Mouse (Mus musculus) right cerebral cortex, postnatal 4 days (tissue): ENCODE data around the gene 9230112D13Rik.

Experiments
- DNase-seq: peaks from one replicate; pipeline ENCODE4 v3.0.0-alpha.2; 2022

Gene 9230112D13Rik

DNA sequence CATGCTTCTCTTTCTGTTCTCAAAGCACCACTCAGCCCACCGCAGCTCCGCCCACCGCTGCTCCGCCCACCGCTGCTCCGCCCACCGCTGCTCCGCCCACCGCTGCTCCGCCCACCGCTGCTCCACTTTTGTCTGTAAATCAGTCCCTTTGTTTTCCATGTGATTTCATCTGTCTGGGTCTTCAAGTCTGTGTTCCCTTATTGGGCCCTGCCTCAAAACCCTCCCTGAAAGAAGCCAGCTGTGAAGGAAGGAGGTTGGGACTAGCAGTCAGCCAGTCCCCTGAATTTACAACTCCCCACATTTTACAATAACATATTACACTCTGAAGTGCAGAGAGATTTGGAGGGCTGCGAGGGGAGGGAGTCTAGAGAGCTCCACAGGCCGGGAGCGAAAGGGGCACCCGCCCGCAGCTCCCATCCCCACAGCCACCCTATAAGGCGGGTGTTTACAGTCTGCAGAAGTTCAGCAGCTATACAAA is 18.1 kb upstream of the 9230112D13Rik start:
- peak; percentile 23 for DNase-seq

DNA sequence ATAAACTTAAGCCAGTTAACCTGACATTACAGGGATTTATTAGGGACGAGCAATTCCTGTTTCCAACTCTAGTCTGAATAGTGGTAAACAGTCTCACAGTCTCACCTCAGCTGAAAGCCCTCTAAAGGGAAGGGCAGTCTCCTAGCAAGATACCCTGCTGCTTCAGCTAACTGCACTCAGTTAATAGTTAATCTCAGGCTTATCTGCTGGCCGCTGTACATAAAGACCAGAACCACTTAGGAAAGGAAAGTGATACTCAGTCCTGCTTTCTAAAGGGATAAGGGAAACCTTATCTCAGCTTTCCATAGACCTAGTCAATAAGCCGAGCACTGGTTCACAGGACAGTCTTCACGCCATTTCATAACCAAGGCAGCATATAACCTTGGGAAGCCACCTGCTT is 13.3 kb upstream of the 9230112D13Rik start:
- DNase-seq, result no peak

DNA sequence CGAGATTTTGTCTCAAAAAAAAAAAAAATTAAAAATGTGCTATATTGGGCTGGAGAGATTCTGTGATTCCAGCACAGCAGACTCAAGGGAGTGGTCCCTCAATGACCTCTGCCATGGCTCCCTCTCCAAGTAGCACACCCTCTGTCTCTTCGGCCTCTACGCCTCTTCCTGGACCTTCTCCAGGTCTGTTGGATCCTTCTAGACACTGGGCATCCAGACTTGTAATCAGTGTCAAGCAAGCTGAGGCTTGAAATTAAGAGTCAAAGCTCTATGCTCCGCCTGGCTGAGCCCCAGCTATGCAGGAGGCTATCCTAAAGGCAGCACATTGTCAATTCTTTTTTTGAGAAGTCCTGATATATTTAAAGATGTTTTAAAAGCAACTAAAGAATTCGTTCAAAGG is 10.9 kb upstream of the 9230112D13Rik start:
- DNase-seq, result no peak

DNA sequence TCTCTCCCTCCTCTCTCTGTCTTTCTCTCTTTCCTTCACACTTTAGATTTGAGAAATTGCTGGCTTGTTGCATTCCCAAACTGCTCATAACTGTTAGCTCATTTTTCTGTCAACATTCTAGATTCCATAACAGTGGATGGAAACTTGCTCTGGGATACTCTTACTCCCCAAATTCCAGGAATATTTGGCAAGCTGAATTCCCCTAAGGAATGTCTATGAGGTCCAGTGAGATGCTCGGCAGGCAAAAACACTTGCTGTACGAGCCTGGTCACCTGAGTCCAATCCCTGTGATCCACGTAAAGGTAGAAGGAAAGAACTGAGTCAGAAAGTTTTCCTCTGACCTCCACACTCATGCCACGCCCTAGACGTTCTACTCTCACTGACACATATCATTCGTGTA is 9.9 kb upstream of the 9230112D13Rik start:
- no peak for DNase-seq

DNA sequence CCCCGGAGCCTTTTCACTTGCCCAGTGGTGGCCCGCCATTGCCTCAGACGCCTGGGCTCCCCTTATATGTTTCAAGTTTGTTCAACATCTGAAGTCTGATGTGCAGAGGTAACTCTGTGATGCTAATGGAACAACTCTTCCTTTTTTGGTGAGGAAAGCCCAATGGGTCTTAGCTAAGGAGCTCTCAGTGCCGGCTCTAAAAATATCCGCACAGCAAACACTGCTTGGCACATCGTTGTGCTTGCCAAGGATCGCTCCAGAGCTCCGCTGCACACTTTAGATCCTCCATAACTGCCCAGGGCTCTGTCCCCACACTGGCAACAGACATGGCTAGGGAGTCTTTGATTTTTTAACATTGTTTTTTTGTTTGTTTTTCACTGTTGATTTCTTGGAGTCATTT is 6.2 kb upstream of the 9230112D13Rik start:
- no peak for DNase-seq

DNA sequence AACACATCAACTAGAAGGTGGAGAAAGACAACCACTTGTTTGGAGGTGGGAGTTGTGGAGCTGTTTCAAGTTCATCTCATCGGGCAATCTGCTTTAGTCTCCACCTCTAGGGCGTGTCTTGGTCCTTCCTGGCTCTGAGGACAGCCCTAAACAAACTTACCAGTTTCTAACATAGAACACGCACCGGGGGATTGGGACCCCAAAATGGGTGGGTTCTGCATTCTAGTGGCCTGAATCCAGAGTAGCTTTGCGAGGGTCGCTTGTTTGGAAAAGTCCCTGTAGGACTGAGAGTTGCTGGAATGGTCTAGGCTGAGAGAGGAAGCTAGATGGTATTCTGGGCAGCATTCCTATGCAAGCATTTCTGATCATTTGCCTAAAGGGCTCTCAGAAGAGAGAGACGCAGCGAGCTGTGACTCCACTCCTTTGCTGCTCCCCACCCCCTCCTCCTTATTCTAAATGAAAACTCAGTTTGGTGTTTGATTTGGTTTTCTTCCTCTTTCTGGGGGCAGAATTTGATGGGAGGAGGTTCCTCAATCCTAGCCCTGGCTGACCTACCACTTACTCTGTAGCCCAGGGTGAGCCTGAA is 4.5 kb downstream of the 9230112D13Rik start:
- DNase-seq, result no peak

DNA sequence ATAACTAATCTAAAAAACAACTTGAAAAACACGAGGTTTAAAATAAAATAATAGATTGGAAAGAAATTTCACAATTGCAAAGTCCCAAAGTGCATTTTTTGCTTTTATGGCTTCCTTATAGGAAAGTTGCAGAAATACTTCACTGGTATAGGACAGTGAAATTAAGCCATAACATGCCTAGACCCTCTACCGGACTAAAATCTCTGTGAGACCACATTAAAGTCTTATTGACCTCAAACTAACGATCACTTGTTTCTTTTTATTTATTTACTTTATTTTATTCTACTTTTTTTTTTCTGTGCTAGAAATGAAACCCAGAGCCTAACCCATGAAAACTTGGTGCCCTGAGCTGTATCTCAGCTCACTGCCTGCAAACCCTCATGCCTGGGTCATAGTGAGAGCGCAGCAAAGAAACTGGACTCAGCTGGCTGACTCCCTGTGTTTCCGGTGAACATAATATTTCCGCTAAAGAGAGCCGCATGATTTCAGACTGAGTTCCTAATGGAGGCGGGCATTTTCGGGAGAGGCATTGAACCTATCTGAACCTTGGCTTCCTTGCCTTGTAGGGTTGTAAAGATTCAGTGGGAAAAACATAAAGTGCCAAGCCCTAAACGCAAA is 5.5 kb downstream of the 9230112D13Rik start:
- no peak for DNase-seq

DNA sequence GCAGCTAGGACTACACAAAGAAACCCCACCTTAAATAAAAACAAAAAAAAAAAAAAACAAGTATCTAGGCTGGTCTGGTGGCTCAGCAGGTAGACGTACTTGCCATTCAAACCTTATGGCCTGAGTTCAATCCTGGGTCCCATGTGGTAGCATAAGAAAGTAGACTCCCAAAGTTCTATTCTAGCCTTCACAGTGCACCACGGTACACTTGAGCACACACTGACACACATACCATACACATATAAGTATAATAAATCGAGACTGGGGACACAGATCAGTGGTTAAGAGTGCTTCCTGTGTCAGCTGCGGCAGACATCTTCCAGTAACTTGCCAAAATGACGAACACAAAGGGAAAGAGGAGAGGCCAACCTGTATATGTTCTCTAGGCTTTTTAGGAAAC is 6.7 kb downstream of the 9230112D13Rik start:
- DNase-seq, result no peak

DNA sequence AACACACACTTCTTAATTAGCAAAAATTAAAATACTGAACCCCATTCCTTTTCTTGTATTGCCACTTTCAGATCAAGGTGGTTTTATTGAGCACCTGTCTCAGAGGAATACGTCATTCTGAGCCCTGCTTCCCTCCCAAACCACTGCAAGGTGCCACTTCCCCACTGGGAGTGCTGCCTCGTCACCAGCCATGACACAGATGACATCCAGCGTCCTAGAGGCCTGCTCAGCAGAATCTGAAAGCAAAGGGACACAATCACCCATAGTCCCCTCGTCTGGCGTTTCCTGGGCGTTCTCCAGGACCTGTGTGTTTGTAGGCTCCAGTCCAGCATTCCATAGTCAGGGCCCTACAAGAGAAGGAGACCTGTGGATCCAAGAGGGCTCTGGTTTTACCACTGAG is 8.5 kb downstream of the 9230112D13Rik start:
- no peak for DNase-seq

DNA sequence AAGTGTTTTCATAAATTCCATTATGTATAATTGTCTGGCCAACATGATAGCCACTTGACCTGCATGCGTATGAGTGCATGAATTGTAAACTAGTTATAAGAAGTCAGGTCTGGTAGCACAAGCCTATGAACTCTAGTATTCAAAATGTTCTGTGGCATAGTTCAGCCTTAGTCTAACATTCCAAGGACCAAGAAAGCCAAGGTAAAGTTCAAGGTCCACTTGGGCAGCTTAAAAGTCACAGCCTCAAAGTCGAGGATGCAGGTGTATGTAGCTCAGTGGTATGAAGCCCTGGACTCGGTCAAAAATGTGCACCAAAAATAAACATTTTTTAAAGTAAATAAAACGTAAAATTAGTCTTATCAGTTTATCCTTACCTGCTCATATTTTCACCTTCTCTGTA is 10.0 kb downstream of the 9230112D13Rik start:
- DNase-seq, result no peak

DNA sequence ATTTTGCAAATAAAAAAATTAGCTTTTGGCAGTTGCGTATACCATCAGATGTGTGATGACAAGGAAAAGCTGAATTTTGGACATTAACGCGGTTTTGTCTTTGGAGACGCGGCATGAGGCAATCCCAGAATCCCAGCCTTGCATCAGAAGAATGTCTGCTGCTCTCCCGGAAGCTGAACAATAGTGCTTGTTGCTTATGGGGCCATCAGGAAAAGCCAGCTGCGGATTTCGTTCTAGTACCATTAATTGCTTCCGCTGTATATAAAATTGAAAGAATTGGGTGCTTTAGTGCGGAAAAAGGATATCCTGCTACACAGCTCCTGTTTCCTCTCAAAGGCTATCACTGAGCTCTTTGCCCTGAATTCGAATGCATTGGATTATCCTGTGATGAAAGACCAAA is 10.7 kb downstream of the 9230112D13Rik start:
- no peak for DNase-seq

DNA sequence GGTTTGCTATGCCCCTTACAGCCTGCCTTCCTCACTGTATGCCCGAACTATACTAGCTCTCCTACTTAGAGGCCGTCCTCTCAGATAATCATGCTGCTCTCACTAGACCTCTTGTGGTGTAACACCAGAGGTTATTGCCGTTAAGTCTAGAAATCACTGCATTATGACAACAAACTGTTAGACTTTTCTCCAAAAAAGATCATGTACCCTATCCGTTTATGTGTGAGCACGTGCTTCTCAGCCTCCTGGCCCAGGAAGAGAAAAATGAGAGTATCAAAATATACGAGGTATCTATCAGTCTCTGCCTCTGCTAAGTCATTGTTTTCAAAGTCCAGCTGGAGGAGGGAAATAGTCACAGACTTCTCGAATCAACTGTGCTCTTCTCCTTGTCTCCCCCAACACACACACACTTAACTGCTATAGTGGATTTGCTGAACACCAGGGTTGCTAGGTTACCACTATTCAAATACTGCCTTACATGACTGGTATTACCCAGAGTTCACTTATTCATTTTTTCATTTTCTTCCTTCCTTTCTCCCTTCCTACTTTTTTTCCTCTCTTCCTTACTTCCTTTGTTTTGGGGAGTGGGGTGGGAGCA is 13.7 kb downstream of the 9230112D13Rik start:
- no peak for DNase-seq

DNA sequence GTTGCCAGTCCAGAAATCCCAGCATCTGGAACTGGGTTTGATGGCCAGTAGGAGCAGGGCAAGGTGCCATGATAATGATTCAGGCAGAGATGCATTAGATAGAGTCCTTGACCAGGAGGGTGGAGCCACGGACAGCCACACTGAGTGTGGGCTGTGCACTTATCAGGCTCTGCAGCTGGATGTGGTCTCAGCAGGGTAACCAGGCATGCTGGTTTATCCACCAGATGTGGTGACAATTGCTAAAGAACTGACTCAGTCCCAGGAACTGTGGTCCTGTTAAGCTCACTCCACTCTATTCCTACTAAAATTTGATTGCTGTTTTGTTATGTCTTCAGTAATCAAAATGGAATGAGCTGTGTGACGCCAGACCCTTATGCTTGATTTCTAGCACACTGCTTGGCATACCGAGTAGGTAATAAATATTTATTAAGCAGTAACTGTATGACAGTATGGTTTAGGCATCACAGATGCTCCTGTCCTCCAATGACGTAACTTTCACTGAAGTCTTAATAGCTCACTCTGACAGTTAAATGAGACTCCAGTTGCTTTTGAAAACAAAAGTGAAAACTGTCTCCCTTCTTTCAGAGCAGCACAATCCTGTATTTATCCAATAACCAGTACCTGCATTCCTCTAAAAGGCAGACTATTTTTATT is 14.3 kb downstream of the 9230112D13Rik start:
- no peak for DNase-seq

DNA sequence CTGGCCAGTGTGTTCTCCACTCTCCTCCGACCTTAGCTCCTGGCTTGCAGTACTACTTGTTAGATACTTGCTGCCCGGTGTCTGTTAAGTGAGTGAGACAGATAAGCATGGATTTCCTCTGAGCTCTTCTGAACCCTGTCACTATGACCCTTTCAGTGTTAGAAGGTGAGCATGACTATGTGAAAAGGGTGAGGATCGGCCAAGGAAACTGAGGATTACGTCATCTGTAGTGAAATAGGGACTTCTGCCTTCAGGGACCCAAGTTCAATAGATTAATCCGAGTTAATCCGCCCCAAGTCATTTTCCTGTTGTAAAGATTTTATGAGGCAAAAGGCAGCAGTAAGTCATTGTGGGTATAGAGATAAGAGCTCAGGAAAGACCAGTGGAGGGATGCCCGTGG is 17.3 kb downstream of the 9230112D13Rik start:
- no peak for DNase-seq

DNA sequence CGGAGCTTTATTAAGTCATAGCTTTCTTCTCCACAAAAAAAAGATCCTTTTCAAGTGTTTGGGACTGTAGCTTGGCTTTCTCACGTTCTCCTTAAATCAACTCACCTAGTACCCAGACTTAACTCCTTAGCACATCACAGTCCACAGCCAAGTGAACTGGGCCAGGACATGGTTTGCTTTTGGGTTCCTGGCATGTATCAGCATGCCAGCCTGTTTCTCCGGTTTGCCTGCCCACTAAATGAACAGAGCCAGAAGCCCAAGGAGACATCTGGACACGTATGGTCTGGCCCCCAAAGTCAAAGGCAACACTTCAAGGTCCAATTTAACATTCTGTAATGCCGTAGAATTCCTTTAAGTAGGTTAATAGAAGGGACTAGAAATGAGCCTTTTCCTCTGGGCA is 18.2 kb downstream of the 9230112D13Rik start:
- DNase-seq, result no peak

DNA sequence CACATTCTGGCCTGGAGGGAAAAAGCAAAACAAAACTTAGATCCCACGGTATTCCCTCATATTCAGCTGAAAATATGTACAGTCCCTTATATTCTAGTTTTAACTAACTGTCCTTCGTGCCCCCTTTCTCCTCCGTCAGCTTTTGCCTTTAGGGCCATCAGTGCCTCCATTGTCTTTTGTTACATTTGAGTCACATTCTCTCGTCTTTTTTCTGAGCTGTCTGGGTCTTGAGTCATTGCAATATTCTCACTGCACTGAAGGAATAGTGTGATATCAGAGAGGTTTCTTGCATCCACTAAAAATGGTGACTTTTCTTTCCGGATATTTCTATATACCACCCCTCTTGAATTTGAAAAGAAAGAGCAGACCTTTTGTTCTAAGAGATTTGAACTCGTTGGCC is 18.8 kb downstream of the 9230112D13Rik start:
- DNase-seq, result no peak

DNA sequence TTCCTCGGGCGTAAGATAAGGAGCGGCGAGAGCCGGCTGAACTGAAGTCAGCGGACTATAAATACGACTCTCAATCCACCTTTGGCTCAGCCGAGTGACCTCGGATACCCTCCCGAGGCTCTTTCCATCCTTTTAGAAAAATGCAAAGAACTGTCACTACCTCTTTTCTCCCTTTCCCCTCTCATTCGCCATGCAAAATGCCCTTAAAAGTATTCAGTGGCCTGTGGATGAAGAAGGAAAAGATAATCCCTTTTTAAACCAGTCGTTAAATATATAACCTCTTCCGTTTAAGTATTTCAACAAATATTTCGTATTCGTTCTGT is 19.3 kb downstream of the 9230112D13Rik start, which contains the start of gene Bmpr1a:
Gene Bmpr1a, minus strand, starts transcription at position 17 of the 323 bp plus-strand sequence.
- DNase-seq, result no peak

DNA sequence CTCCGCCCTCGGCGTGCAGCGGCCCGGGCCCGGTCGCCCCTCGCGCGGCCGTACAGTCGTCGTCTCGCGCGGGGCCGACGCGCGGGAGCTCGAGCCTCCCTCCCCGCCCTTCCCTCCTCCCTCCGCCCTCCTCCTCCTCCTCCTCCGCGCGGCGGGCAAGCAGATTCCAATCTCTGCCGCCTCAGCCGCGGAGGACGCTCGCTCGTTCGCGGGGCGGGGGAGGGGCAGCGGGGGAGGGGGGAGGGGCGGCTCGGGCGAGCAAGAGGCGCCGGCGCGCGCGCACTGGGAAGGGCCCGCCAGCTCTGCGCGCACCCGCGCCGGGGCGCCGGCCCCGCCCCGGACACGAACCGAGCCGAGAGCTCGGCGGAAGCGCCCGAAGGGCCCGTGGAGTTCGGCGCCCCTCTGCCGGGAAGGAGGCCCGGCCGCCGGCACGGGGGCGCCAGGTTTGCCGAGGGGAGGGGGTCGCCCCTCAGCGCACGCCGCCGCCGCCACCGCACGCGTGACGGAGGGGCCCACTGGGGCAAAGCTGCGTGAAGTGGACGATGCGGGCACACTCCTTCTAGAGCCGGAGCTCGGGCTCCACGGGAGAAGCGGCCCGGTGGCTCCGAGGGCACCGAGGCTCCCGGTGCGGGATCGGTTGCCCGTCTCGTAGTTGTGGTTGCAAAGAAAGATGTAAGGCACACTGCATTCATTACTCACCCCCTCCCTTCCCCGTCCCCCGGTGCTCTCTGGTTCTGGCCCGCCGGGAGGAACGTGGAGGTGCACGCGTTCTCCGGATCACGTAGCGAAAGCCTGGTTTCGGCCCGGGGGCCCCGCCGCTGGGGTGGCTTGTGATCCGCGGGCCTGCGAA is 19.9 kb downstream of the 9230112D13Rik start:
- peak; percentile 90 for DNase-seq

DNA sequence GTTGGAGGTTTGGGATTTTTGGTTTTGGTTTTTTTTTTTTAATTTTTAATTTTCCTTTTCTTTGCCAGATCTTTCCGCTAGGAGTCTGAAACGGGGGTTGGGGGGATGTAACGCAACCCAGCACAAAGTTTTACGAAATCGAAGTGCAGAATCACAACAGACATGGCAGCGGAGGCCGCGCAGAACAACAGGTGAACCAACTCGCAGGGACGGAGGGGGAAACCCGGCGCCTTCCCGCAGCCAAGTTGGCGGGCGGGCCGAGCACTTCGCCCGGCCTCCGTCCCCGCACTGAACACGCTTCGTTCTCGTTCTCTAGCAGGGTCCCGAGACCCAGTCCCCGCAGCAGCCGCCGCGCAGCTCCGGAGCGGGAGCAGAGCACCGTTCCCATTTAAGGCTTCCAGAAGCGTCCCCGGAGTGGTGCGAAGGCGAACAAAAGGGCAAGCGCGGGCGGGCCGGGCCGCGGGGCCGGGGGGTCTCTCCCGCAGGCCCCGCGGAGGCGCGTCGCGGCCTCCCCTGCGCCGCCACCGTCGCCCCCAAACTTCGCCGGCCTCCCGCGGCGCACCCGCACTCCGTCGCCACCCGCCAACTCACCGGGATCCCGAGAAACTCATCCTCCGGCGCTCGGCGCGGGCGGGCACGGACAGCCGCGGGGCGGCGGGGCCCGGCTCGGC is 20.7 kb downstream of the 9230112D13Rik start:
- peak; percentile 41 for DNase-seq

DNA sequence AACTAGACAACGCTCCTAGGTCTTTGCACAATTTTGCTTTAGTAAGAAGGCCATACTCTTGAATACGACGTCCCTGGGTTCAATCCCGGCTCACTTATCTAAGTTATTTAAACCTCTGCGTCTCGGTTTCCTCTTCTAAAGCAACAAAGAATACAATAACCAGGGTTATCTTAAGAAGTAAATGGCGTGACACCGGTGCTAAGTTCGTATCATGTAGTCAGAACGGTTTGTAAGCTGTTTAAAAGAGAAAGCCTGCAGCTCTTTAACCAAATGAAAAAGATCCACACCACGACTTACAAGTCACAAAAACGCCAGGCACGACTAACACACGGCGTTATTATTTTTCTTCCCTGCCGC is 21.2 kb downstream of the 9230112D13Rik start:
- DNase-seq, result no peak

DNA sequence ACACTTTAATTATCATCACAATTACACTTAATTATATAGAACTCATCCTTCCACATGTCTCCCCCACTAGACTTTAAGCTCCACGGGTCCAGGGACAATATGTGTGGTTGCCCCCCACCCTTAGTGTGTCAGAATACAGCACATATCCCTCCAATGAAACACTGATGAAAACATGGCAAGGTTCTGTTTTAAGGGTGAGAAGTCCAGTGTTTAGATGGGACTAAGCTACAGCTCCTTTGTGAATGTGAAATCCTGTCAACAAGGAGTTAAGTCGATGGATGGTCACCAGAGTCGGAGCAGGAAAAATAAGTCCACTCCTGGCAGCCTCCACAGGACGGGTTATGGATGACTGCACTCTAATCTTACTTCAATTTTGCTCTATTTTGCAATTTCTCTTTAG is 22.3 kb downstream of the 9230112D13Rik start:
- DNase-seq, result no peak

DNA sequence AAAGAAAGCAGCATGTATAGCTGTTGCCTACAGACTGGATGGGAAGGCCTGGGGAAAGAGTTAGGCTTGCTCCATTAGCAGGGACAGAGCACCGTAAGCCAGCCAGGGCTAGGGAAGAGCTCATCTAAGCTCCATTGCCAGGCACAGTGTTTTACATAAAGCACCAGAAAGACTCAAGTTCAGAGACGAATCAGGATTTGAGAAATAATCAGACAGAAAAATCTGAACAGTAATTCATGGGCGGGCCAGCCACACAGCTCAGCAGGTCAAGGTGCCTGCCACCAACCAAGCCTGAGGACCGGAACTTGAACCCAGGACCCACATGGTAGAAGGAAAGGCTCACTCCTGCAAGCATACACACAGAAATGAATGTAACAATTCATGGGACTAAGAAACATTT is 22.9 kb downstream of the 9230112D13Rik start:
- DNase-seq, result no peak

DNA sequence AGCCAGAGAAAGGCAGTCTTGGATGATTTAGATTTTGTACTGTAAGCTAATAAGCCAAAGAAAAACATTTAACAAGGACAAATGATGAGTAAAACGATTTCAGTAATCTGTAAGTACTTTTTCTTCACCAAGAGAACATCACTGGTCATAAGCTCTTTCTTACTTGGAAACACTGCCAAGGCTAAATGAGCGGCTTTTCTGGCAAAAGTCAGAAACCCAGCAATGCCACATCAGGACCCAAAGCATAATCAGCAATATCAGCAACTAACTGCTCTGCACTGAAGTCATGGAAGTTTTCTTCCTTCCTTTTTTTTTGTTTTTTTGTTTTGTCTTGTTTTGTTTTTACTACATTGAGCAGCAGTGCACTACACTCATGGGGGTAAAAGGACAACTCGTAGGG is 25.3 kb downstream of the 9230112D13Rik start:
- DNase-seq, result no peak
